In genomic region chr12:83523892-83524291, GRCm38 (mm10) we compare ENCODE assay signal across 22 mouse cellular contexts. TPM values are rescaled to one million over a fixed set of nuclear protein-coding genes. Genes with fewer than 3 reads are reported as not detected.
A peak's percentile ranks its signal among the peaks of the same experiment; 100 is the strongest.
DNase-seq lines count a peak whose midpoint lies in the region; ATAC-seq and TF ChIP-seq lines count a peak whose summit lies in the region.
"Had no signal": no experiment of that assay in that cellular context is flagged by ENCODE, and none has a peak within 500 bp of the region (broad histone marks: within the 10 kb centered on the region; RNA-seq: fewer than 3 reads in every experiment).

No protein-coding gene starts in this region.

- no peaks in the 10 kb centered on the region for H3K27me3 ChIP-seq in cerebellum, adult 2 months (ENCODE audit: control insufficient read depth, insufficient read depth, low read length)
- H3K27me3 ChIP-seq in heart, embryonic 12.5 days (replicated peaks): no peaks in the 10 kb centered on the region
- no peaks in the 10 kb centered on the region for H3K27me3 ChIP-seq in ES-Bruce4 (ENCODE audit: control insufficient read depth, insufficient read depth, low read length, poor library complexity, severe bottlenecking)
- H3K27me3 ChIP-seq: CH12.LX; embryonic facial prominence, embryonic 15.5 days; intestine, embryonic 15.5 days had no signal

- DNase-seq in cerebellum, adult 2 months: no peak
- no peak for DNase-seq in cerebellum, postnatal 10 days
- no peak for DNase-seq in heart, adult 8-10 months (ENCODE audit: low spot score)
- peak; percentile 86 for DNase-seq in R1 (ENCODE audit: low read depth, low spot score)
- DNase-seq in urinary bladder, postnatal 10 days (ENCODE audit: low spot score): no peak
- DNase-seq: B cell, adult 2 months; gastrocnemius, postnatal 14 days; kidney, adult 9 months; kidney, postnatal 14 days; liver; liver, postnatal 0 days; lung, postnatal 10 days; thymus, postnatal 25 days had no signal

- peaks cover 6% of the 10 kb centered on the region for H3K36me3 ChIP-seq in heart, embryonic 12.5 days
- H3K36me3 ChIP-seq in ES-Bruce4 (ENCODE audit: control insufficient read depth, insufficient read depth, low read length, poor library complexity, severe bottlenecking): no peaks in the 10 kb centered on the region

- H3K4me1 ChIP-seq in cerebellum, adult 2 months (ENCODE audit: control insufficient read depth, insufficient read depth, low read length): peaks cover 13% of the 10 kb centered on the region
- H3K4me1 ChIP-seq in heart, embryonic 12.5 days (replicated peaks): peaks cover 56% of the 10 kb centered on the region
- H3K4me1 ChIP-seq in ES-Bruce4 (ENCODE audit: control insufficient read depth, insufficient read depth, low read length): peaks cover 9% of the 10 kb centered on the region

- H3K4me2 ChIP-seq in heart, embryonic 12.5 days: no peak overlapping the region
- H3K4me2 ChIP-seq: embryonic facial prominence, embryonic 15.5 days; intestine, embryonic 15.5 days; midbrain, embryonic 11.5 days had no signal

- TF ChIP-seq CTCF in cerebellum, adult 2 months (IDR thresholded peaks at IDR 0.05; ENCODE audit: borderline replicate concordance, insufficient read depth, low read depth, low read length): no peak
- TF ChIP-seq CTCF in ES-Bruce4 (IDR thresholded peaks at IDR 0.05; ENCODE audit: low read depth, low read length): no peak

- peak; percentile 49; the same call in 1 of the 2 replicates for TF ChIP-seq EP300 in ES-Bruce4 (IDR thresholded peaks at IDR 0.05; ENCODE audit: insufficient read depth, low read depth, low read length)

- 73% methylated on average over 4 of the region's 4 CpGs for WGBS in cerebellum, adult 2 months
- 78% methylated on average over 4 of the region's 4 CpGs for WGBS in heart, embryonic 12.5 days

- no peak overlapping the region for H3K9ac ChIP-seq in heart, embryonic 12.5 days
- no peak overlapping the region for H3K9ac ChIP-seq in ES-Bruce4 (ENCODE audit: low read depth, poor library complexity, severe bottlenecking)
- H3K9ac ChIP-seq: embryonic facial prominence, embryonic 15.5 days; intestine, embryonic 15.5 days; liver, postnatal 0 days had no signal

- H3K9me3 ChIP-seq in heart, embryonic 12.5 days (replicated peaks): no peaks in the 10 kb centered on the region
- H3K9me3 ChIP-seq in ES-Bruce4 (replicated peaks; ENCODE audit: control insufficient read depth, insufficient read depth, low read length, poor library complexity, severe bottlenecking): no peaks in the 10 kb centered on the region
- H3K9me3 ChIP-seq: embryonic facial prominence, embryonic 15.5 days; intestine, embryonic 15.5 days; limb, embryonic 10.5 days had no signal

- no peak overlapping the region for H3K4me3 ChIP-seq in cerebellum, adult 2 months (replicated peaks; ENCODE audit: insufficient read depth, low read depth, low read length)
- H3K4me3 ChIP-seq in heart, embryonic 12.5 days: no peak overlapping the region
- no peak overlapping the region for H3K4me3 ChIP-seq in ES-Bruce4 (ENCODE audit: low read depth, low read length)
- H3K4me3 ChIP-seq: embryonic facial prominence, embryonic 15.5 days; intestine, embryonic 15.5 days; limb, embryonic 10.5 days had no signal

- no peak for TF ChIP-seq POLR2A in cerebellum, adult 2 months (IDR thresholded peaks at IDR 0.05; ENCODE audit: borderline replicate concordance, insufficient read depth, low read length)
- no peak for TF ChIP-seq POLR2A in ES-Bruce4 (IDR thresholded peaks at IDR 0.05; ENCODE audit: insufficient read depth, low read length)

- no peak for ATAC-seq in heart, embryonic 12.5 days (ENCODE audit: insufficient number of reproducible peaks, low FRiP score)
- ATAC-seq: forebrain, embryonic 14.5 days; hindbrain, embryonic 16.5 days; intestine, embryonic 15.5 days; liver, postnatal 0 days had no signal

- H3K27ac ChIP-seq in cerebellum, adult 2 months (ENCODE audit: insufficient read depth, low read length): peak overlapping the region; percentile 28; the same call in 1 of the 2 replicates
- 0 out of 2 replicates have a peak overlapping the region, but pooled peaks have one; percentile 59 for H3K27ac ChIP-seq in heart, embryonic 12.5 days (ENCODE audit: poor library complexity, severe bottlenecking)
- peak overlapping the region; percentile 17; the same call in 1 of the 2 replicates for H3K27ac ChIP-seq in ES-Bruce4 (ENCODE audit: insufficient read depth, low read length)
- H3K27ac ChIP-seq: embryonic facial prominence, embryonic 15.5 days; intestine, embryonic 15.5 days; limb, embryonic 10.5 days had no signal

RNA-seq across cellular contexts. Expression of gene Dcaf4, which starts 3.6 kb away (rescaled TPM):
- 34.1 and 34.8 TPM in 2 replicates for polyA plus RNA-seq in cerebellum, adult 2 months (2012; rRNA removed)
- polyA plus RNA-seq in heart, embryonic 12.5 days (2016; fragmentation: Nextera tagmentation; extraction: Ambion mirVana): 22.7 and 23.8 TPM in 2 replicates
- total RNA-seq in heart, adult 8-10 months (2022): 10 to 100 TPM; 12.8 to 16.3 (median 14.9) TPM
- polyA plus RNA-seq in ES-Bruce4 (2011; ENCODE audit: insufficient read depth, insufficient read length, low read depth, missing spikeins): 125 and 134 TPM in 2 replicates

RNA-seq across cellular contexts. Expression of gene Dpf3, which starts 36.4 kb away (rescaled TPM):
- 42.6 and 52.3 TPM in 2 replicates for polyA plus RNA-seq in cerebellum, adult 2 months (2012; rRNA removed)
- polyA plus RNA-seq in heart, embryonic 12.5 days (2016; fragmentation: Nextera tagmentation; extraction: Ambion mirVana): 27.1 and 31.2 TPM in 2 replicates
- total RNA-seq in heart, adult 8-10 months (2022): 10 to 100 TPM; 16.7 to 21.1 (median 18.0) TPM
- polyA plus RNA-seq in ES-Bruce4 (2011; ENCODE audit: insufficient read depth, insufficient read length, low read depth, missing spikeins): 0.81 TPM in 1 of 2 replicates, not detected in the other

Comparison
In these comparisons a context has a peak if more than half of its experiments do, and no peak if none do; other contexts are left out.
1. RNA of gene Dpf3, which starts 36.4 kb away (polyA plus RNA-seq): 42.6 to 52.3 TPM in cerebellum, adult 2 months and 27.1 to 31.2 TPM in heart, embryonic 12.5 days; 0.81 TPM in ES-Bruce4; every median in the first group is over 10 times any median in the second.
2. Peak in every context shown above with its lines, with median percentiles within 50 percentile points of each other: H3K27ac ChIP-seq.